In genomic region chr9:88522569-88523334, GRCm38 (mm10) we compare ENCODE assay signal across 8 mouse cellular contexts. TPM values are rescaled to one million over a fixed set of nuclear protein-coding genes. Genes with fewer than 3 reads are reported as not detected.
A peak's percentile ranks its signal among the peaks of the same experiment; 100 is the strongest.
DNase-seq lines count a peak whose midpoint lies in the region; ATAC-seq and TF ChIP-seq lines count a peak whose summit lies in the region.

No protein-coding gene starts in this region.

- no peaks in the 10 kb centered on the region for H3K9me3 ChIP-seq in CH12.LX (replicated peaks; ENCODE audit: low read length)
- no peaks in the 10 kb centered on the region for H3K9me3 ChIP-seq in forebrain, embryonic 12.5 days
- H3K9me3 ChIP-seq in heart, postnatal 0 days (replicated peaks; ENCODE audit: control insufficient read depth, low read length) = no peaks in the 10 kb centered on the region
- H3K9me3 ChIP-seq in liver, embryonic 16.5 days (replicated peaks; ENCODE audit: control insufficient read depth, low read length) = no peaks in the 10 kb centered on the region
- H3K9me3 ChIP-seq in neural tube, embryonic 13.5 days = no peaks in the 10 kb centered on the region

- DNase-seq in CH12.LX (ENCODE audit: extremely low read depth) = peak; percentile 97
- peak; percentile 94 for DNase-seq in c-Kit-positive CD71-positive TER-119-negative erythroid progenitor cells, embryonic 14.5 days (ENCODE audit: low read depth)
- DNase-seq in heart, postnatal 0 days (ENCODE audit: low spot score) = peak; percentile 98
- DNase-seq in kidney, postnatal 4 days = peak; percentile 98

- H3K27me3 ChIP-seq in CH12.LX (replicated peaks) = no peaks in the 10 kb centered on the region
- no peaks in the 10 kb centered on the region for H3K27me3 ChIP-seq in forebrain, embryonic 12.5 days
- H3K27me3 ChIP-seq in heart, postnatal 0 days (ENCODE audit: control insufficient read depth, insufficient read depth, low read length) = no peaks in the 10 kb centered on the region
- no peaks in the 10 kb centered on the region for H3K27me3 ChIP-seq in liver, embryonic 16.5 days (ENCODE audit: control insufficient read depth, insufficient read depth, low read depth, low read length)
- H3K27me3 ChIP-seq in neural tube, embryonic 13.5 days = no peaks in the 10 kb centered on the region
- no peaks in the 10 kb centered on the region for H3K27me3 ChIP-seq in testis, adult 2 months (ENCODE audit: control insufficient read depth, insufficient read depth, low read length)

- in situ Hi-C loops in CH12.LX (cut with MboI; ENCODE audit: low pct_ligation_motif_present, low pct_unique_long_range_greater_than_20kb, low sequenced_read_pairs) = loop anchor here (5.0 kb wide), 1 partner anchor 40 kb away; the partner anchor contains the start of gene Syncrip

- H3K4me3 ChIP-seq in CH12.LX (replicated peaks in 1 of 3; ENCODE audit: low read depth in 2 of 3, low read length in 2 of 3, poor library complexity in 1 of 3) = peak overlapping the region; percentile 72 to 88 (median 80)
- peak overlapping the region; percentile 75 for H3K4me3 ChIP-seq in forebrain, embryonic 12.5 days (replicated peaks)
- peak overlapping the region; percentile 72 for H3K4me3 ChIP-seq in heart, postnatal 0 days (ENCODE audit: low read depth, low read length)
- H3K4me3 ChIP-seq in liver, embryonic 16.5 days (ENCODE audit: low read depth, low read length) = peak overlapping the region; percentile 66
- H3K4me3 ChIP-seq in neural tube, embryonic 13.5 days = peak overlapping the region; percentile 84
- peak overlapping the region; percentile 88 for H3K4me3 ChIP-seq in testis, adult 2 months (ENCODE audit: control insufficient read depth, low read depth, low read length)

- H3K36me3 ChIP-seq in CH12.LX (replicated peaks in 1 of 2; ENCODE audit: control insufficient read depth in 1 of 2, insufficient read depth in 1 of 2, low read length in 1 of 2) = peaks cover 6 to 22% of the 10 kb centered on the region in 2 experiments
- H3K36me3 ChIP-seq in forebrain, embryonic 12.5 days (replicated peaks) = peaks cover 14% of the 10 kb centered on the region
- peaks cover 14% of the 10 kb centered on the region for H3K36me3 ChIP-seq in heart, postnatal 0 days (replicated peaks; ENCODE audit: control insufficient read depth, insufficient read depth, low read length)
- peaks cover 4% of the 10 kb centered on the region; the same call in 1 of the 2 replicates for H3K36me3 ChIP-seq in liver, embryonic 16.5 days (ENCODE audit: control insufficient read depth, insufficient read depth)
- peaks cover 19% of the 10 kb centered on the region for H3K36me3 ChIP-seq in neural tube, embryonic 13.5 days
- no peaks in the 10 kb centered on the region; the same call in 1 of the 2 replicates for H3K36me3 ChIP-seq in testis, adult 2 months (ENCODE audit: control insufficient read depth, insufficient read depth, low read length)

- under 1% methylated on average over 69 of the region's 69 CpGs for WGBS in forebrain, embryonic 12.5 days
- under 1% methylated on average over 65 of the region's 69 CpGs for WGBS in heart, postnatal 0 days
- under 1% methylated on average over 69 of the region's 69 CpGs for WGBS in liver, embryonic 16.5 days (ENCODE audit: insufficient replicate concordance)
- under 1% methylated on average over 69 of the region's 69 CpGs for WGBS in neural tube, embryonic 13.5 days

- dilution Hi-C loops in CH12.LX (cut with MboI; ENCODE audit: extremely low pct_ligation_motif_present, extremely low pct_unique_long_range_greater_than_20kb, low sequenced_read_pairs) = no loop called here

- H3K9ac ChIP-seq in CH12.LX (ENCODE audit: insufficient read depth, low read depth) = peak overlapping the region; percentile 90
- peak overlapping the region; percentile 89 for H3K9ac ChIP-seq in forebrain, embryonic 12.5 days
- peak overlapping the region; percentile 77 for H3K9ac ChIP-seq in heart, postnatal 0 days (replicated peaks; ENCODE audit: low read depth, low read length)
- H3K9ac ChIP-seq in liver, embryonic 16.5 days (ENCODE audit: low read depth, low read length) = peak overlapping the region; percentile 84
- peak overlapping the region; percentile 96 for H3K9ac ChIP-seq in neural tube, embryonic 13.5 days

- peak in 1 of 2 experiments; percentile 44; a peak in 2 of 4 replicates for TF ChIP-seq CTCF in CH12.LX (conservative IDR thresholded peaks at IDR 0.05 in 1 of 2, IDR thresholded peaks at IDR 0.05 in 1 of 2; ENCODE audit: low read depth in 2 of 2, low read length in 2 of 2)
- TF ChIP-seq CTCF in heart, postnatal 0 days (IDR thresholded peaks at IDR 0.05; ENCODE audit: low read depth) = peak; percentile 34; the same call in 1 of the 2 replicates
- peak; percentile 40; the same call in 1 of the 2 replicates for TF ChIP-seq CTCF in testis, adult 2 months (IDR thresholded peaks at IDR 0.05; ENCODE audit: control insufficient read depth, insufficient read depth, insufficient replicate concordance, low read depth, low read length)

- peak; percentile 100 for TF ChIP-seq POLR2A in CH12.LX (IDR thresholded peaks at IDR 0.05; ENCODE audit: low read depth, low read length)
- peak; percentile 96 for TF ChIP-seq POLR2A in testis, adult 2 months (IDR thresholded peaks at IDR 0.05; ENCODE audit: control insufficient read depth, low read depth, low read length)

- H3K27ac ChIP-seq in CH12.LX (ENCODE audit: insufficient read depth, low read depth) = peak overlapping the region; percentile 27
- peak overlapping the region; percentile 92 for H3K27ac ChIP-seq in forebrain, embryonic 12.5 days
- H3K27ac ChIP-seq in heart, postnatal 0 days (ENCODE audit: low read depth) = peak overlapping the region; percentile 86
- H3K27ac ChIP-seq in liver, embryonic 16.5 days (ENCODE audit: low read length) = peak overlapping the region; percentile 97
- H3K27ac ChIP-seq in neural tube, embryonic 13.5 days (replicated peaks) = peak overlapping the region; percentile 96
- H3K27ac ChIP-seq in testis, adult 2 months (ENCODE audit: control insufficient read depth, insufficient read depth, low read depth, low read length) = peak overlapping the region; percentile 98

- peak; percentile 93 for ATAC-seq in forebrain, embryonic 12.5 days (ENCODE audit: low FRiP score)
- peak; percentile 92 for ATAC-seq in heart, postnatal 0 days (ENCODE audit: insufficient read depth, low read depth)
- peak; percentile 94 for ATAC-seq in liver, embryonic 16.5 days (ENCODE audit: low read depth)
- ATAC-seq in neural tube, embryonic 13.5 days (ENCODE audit: low read depth) = peak; percentile 90

- TF ChIP-seq RAD21 in CH12.LX (IDR thresholded peaks at IDR 0.05; ENCODE audit: low read depth, low read length) = peak; percentile 23

- TF ChIP-seq EP300 in CH12.LX (IDR thresholded peaks at IDR 0.05; ENCODE audit: low read length) = no peak
- peak; percentile 94 for TF ChIP-seq EP300 in heart, postnatal 0 days (IDR thresholded peaks at IDR 0.05; ENCODE audit: low read depth)

- peaks cover 4 to 24% of the 10 kb centered on the region in 2 experiments; a peak in 3 of 4 replicates for H3K4me1 ChIP-seq in CH12.LX (ENCODE audit: control insufficient read depth in 1 of 2, insufficient read depth in 2 of 2)
- peaks cover 16% of the 10 kb centered on the region for H3K4me1 ChIP-seq in forebrain, embryonic 12.5 days
- H3K4me1 ChIP-seq in heart, postnatal 0 days (ENCODE audit: control insufficient read depth, insufficient read depth) = peaks cover 17% of the 10 kb centered on the region
- peaks cover 15% of the 10 kb centered on the region for H3K4me1 ChIP-seq in liver, embryonic 16.5 days (ENCODE audit: control insufficient read depth, low read depth, low read length)
- peaks cover 29% of the 10 kb centered on the region for H3K4me1 ChIP-seq in neural tube, embryonic 13.5 days (replicated peaks)
- H3K4me1 ChIP-seq in testis, adult 2 months (ENCODE audit: control insufficient read depth, insufficient read depth, low read length) = no peaks in the 10 kb centered on the region; the same call in 1 of the 2 replicates

- peak overlapping the region; percentile 66; the same call in 1 of the 2 replicates for H3K4me2 ChIP-seq in CH12.LX (ENCODE audit: insufficient read depth, low read depth, poor library complexity, severe bottlenecking)
- peak overlapping the region; percentile 67 for H3K4me2 ChIP-seq in forebrain, embryonic 12.5 days
- peak overlapping the region; percentile 87 for H3K4me2 ChIP-seq in heart, postnatal 0 days (ENCODE audit: low read depth, low read length)
- peak overlapping the region; percentile 84 for H3K4me2 ChIP-seq in liver, embryonic 16.5 days (ENCODE audit: low read depth, low read length)
- peak overlapping the region; percentile 88 for H3K4me2 ChIP-seq in neural tube, embryonic 13.5 days

- H3K79me2 ChIP-seq in CH12.LX (replicated peaks; ENCODE audit: control insufficient read depth, extremely low read depth, insufficient read depth, poor library complexity, severe bottlenecking) = peaks cover 17% of the 10 kb centered on the region

RNA-seq across cellular contexts. Expression of gene Zfp949, which starts 25.1 kb away (rescaled TPM):
- 7.5 TPM in 2 replicates for total RNA-seq in CH12.LX (2012; rRNA removed)
- 9.3 and 9.7 TPM in 2 replicates for total RNA-seq in CH12.LX (2014; rRNA removed)
- polyA plus RNA-seq in CH12.LX (2012; ENCODE audit: insufficient read length, low read depth) = 5.0 and 5.2 TPM in 2 replicates
- 10.7 and 10.8 TPM in 2 replicates for polyA plus RNA-seq in forebrain, embryonic 12.5 days (2016; fragmentation: Nextera tagmentation; extraction: Ambion mirVana)
- total RNA-seq in heart, postnatal 0 days (2014; rRNA removed; ENCODE audit: low replicate concordance) = 3.3 and 4.9 TPM in 2 replicates
- 5.6 and 8.3 TPM in 2 replicates for polyA plus RNA-seq in heart, postnatal 0 days (2015; fragmentation: Nextera tagmentation; extraction: Ambion mirVana)
- 7.9 and 8.4 TPM in 2 replicates for polyA plus RNA-seq in liver, embryonic 16.5 days (2015; fragmentation: Nextera tagmentation; extraction: Ambion mirVana)
- polyA plus RNA-seq in neural tube, embryonic 13.5 days (2015; fragmentation: Nextera tagmentation; extraction: Ambion mirVana) = 18.4 and 20.7 TPM in 2 replicates
- 9.8 and 19.7 TPM in 2 replicates for polyA plus RNA-seq in testis, adult 2 months (2012; rRNA removed)

RNA-seq across cellular contexts. Expression of gene Syncrip, which starts 40.4 kb away (rescaled TPM):
- total RNA-seq in CH12.LX (2012; rRNA removed) = 102 and 141 TPM in 2 replicates
- 227 and 267 TPM in 2 replicates for total RNA-seq in CH12.LX (2014; rRNA removed)
- polyA plus RNA-seq in CH12.LX (2012; ENCODE audit: insufficient read length, low read depth) = 213 and 267 TPM in 2 replicates
- polyA plus RNA-seq in forebrain, embryonic 12.5 days (2016; fragmentation: Nextera tagmentation; extraction: Ambion mirVana) = 153 and 154 TPM in 2 replicates
- total RNA-seq in heart, postnatal 0 days (2014; rRNA removed; ENCODE audit: low replicate concordance) = 21.6 and 32.1 TPM in 2 replicates
- 34.2 and 41.4 TPM in 2 replicates for polyA plus RNA-seq in heart, postnatal 0 days (2015; fragmentation: Nextera tagmentation; extraction: Ambion mirVana)
- polyA plus RNA-seq in liver, embryonic 16.5 days (2015; fragmentation: Nextera tagmentation; extraction: Ambion mirVana) = 26.1 and 27.0 TPM in 2 replicates
- 76.1 and 85.3 TPM in 2 replicates for polyA plus RNA-seq in neural tube, embryonic 13.5 days (2015; fragmentation: Nextera tagmentation; extraction: Ambion mirVana)
- polyA plus RNA-seq in testis, adult 2 months (2012; rRNA removed) = 4.4 and 7.7 TPM in 2 replicates

RNA-seq across cellular contexts. Expression of gene Trim43a, which starts 57.9 kb away (rescaled TPM):
- total RNA-seq in CH12.LX (2012; rRNA removed) (0.04 TPM in 1 of 2 replicates, not detected in the other), CH12.LX (2014; rRNA removed) (0.15 TPM in 2 replicates)
- not detected in 2 replicates for polyA plus RNA-seq in CH12.LX (2012; ENCODE audit: insufficient read length, low read depth)
- 0.20 TPM in 1 of 2 replicates, not detected in the other for polyA plus RNA-seq in forebrain, embryonic 12.5 days (2016; fragmentation: Nextera tagmentation; extraction: Ambion mirVana)
- not detected in 2 replicates for total RNA-seq in heart, postnatal 0 days (2014; rRNA removed; ENCODE audit: low replicate concordance)
- 0.12 and 0.14 TPM in 2 replicates for polyA plus RNA-seq in heart, postnatal 0 days (2015; fragmentation: Nextera tagmentation; extraction: Ambion mirVana)
- polyA plus RNA-seq in liver, embryonic 16.5 days (2015; fragmentation: Nextera tagmentation; extraction: Ambion mirVana) = 0.06 and 0.08 TPM in 2 replicates
- 0.17 TPM in 1 of 2 replicates, not detected in the other for polyA plus RNA-seq in neural tube, embryonic 13.5 days (2015; fragmentation: Nextera tagmentation; extraction: Ambion mirVana)
- 0.10 TPM in 2 replicates for polyA plus RNA-seq in testis, adult 2 months (2012; rRNA removed)

Comparison
In these comparisons a context has a peak if more than half of its experiments do, and no peak if none do; other contexts are left out.
1. Peak in every context shown above with its lines: DNase-seq, ATAC-seq, H3K4me3 ChIP-seq and H3K27ac ChIP-seq.
2. H3K27ac ChIP-seq: peak in every context shown above with its lines; median percentile 98 in testis, adult 2 months; 97 in liver, embryonic 16.5 days; 96 in neural tube, embryonic 13.5 days; 92 in forebrain, embryonic 12.5 days; 86 in heart, postnatal 0 days; 27 in CH12.LX.